Mouse (Mus musculus): ENCODE measurements around the gene Chrdl1. TPM values are rescaled to one million over a fixed set of nuclear protein-coding genes. Genes with fewer than 3 reads are reported as not detected.

Chrdl1 gene
- polyA plus RNA-seq, 1 experiment from 2014 or later, result 7.8 TPM

- no peak for DNase-seq (ENCODE audit: low spot score)
- no peaks in the 10 kb centered on the region for H3K4me1 ChIP-seq (ENCODE audit: control insufficient read depth, insufficient read depth, low read length)
- ATAC-seq (replicated peaks; ENCODE audit: insufficient number of reproducible peaks, low FRiP score, low TSS enrichment, low read depth), result no peak
- 29% methylated on average over 4 of the region's 4 CpGs for WGBS
- H3K9me3 ChIP-seq (replicated peaks; ENCODE audit: control insufficient read depth, low read length), result no peaks in the 10 kb centered on the region
- H3K9ac ChIP-seq (replicated peaks; ENCODE audit: low read length), result no peak overlapping the region
- H3K27me3 ChIP-seq (ENCODE audit: control insufficient read depth, insufficient read depth, low read length), result no peaks in the 10 kb centered on the region
- no peak overlapping the region for H3K4me3 ChIP-seq (ENCODE audit: low read depth, low read length)
- no peak overlapping the region for H3K27ac ChIP-seq (replicated peaks; ENCODE audit: low read depth, low read length)
- no peaks in the 10 kb centered on the region for H3K36me3 ChIP-seq (replicated peaks; ENCODE audit: control insufficient read depth, insufficient read depth, low read depth, low read length)
- no peak overlapping the region for H3K4me2 ChIP-seq (ENCODE audit: low read depth, low read length)
Observed at GRCm38 (mm10) chrX:143338156-143338555, 55.9 kb downstream of the Chrdl1 start.

- no peaks in the 10 kb centered on the region for H3K27me3 ChIP-seq (ENCODE audit: control insufficient read depth, insufficient read depth, low read length)
- no peaks in the 10 kb centered on the region for H3K36me3 ChIP-seq (replicated peaks; ENCODE audit: control insufficient read depth, insufficient read depth, low read depth, low read length)
- no peak overlapping the region for H3K4me2 ChIP-seq (ENCODE audit: low read depth, low read length)
- no peak overlapping the region for H3K4me3 ChIP-seq (ENCODE audit: low read depth, low read length)
- no peaks in the 10 kb centered on the region for H3K9me3 ChIP-seq (replicated peaks; ENCODE audit: control insufficient read depth, low read length)
- ATAC-seq (replicated peaks; ENCODE audit: insufficient number of reproducible peaks, low FRiP score, low TSS enrichment, low read depth) (no peak), DNase-seq (ENCODE audit: low spot score) (no peak)
- no peak overlapping the region for H3K27ac ChIP-seq (replicated peaks; ENCODE audit: low read depth, low read length)
- no peak overlapping the region for H3K9ac ChIP-seq (replicated peaks; ENCODE audit: low read length)
- H3K4me1 ChIP-seq (ENCODE audit: control insufficient read depth, insufficient read depth, low read length), result no peaks in the 10 kb centered on the region
- 31% methylated on average over 3 of the region's 3 CpGs for WGBS
Observed at GRCm38 (mm10) chrX:143337561-143337960, 56.5 kb downstream of the Chrdl1 start.

GRCm38 (mm10) chrX:143336661-143337060, 57.4 kb downstream of the Chrdl1 start:
- Histone ChIP-seq H3K4me3 (ENCODE audit: low read depth, low read length) (no peak overlapping the region), H3K36me3 (replicated peaks; ENCODE audit: control insufficient read depth, insufficient read depth, low read depth, low read length) (no peaks in the 10 kb centered on the region), H3K9ac (replicated peaks; ENCODE audit: low read length) (no peak overlapping the region), H3K27me3 (ENCODE audit: control insufficient read depth, insufficient read depth, low read length) (no peaks in the 10 kb centered on the region), H3K9me3 (replicated peaks; ENCODE audit: control insufficient read depth, low read length) (no peaks in the 10 kb centered on the region), H3K27ac (replicated peaks; ENCODE audit: low read depth, low read length) (no peak overlapping the region), H3K4me2 (ENCODE audit: low read depth, low read length) (no peak overlapping the region), H3K4me1 (ENCODE audit: control insufficient read depth, insufficient read depth, low read length) (no peaks in the 10 kb centered on the region)
- ATAC-seq (replicated peaks; ENCODE audit: insufficient number of reproducible peaks, low FRiP score, low TSS enrichment, low read depth) (no peak), DNase-seq (ENCODE audit: low spot score) (no peak)
- WGBS, result 85% methylated on average over 4 of the region's 4 CpGs

- no peaks in the 10 kb centered on the region for H3K36me3 ChIP-seq (replicated peaks; ENCODE audit: control insufficient read depth, insufficient read depth, low read depth, low read length)
- H3K4me1 ChIP-seq (ENCODE audit: control insufficient read depth, insufficient read depth, low read length), result no peaks in the 10 kb centered on the region
- no peaks in the 10 kb centered on the region for H3K27me3 ChIP-seq (ENCODE audit: control insufficient read depth, insufficient read depth, low read length)
- 58% methylated on average over 5 of the region's 5 CpGs for WGBS
- no peak overlapping the region for H3K4me3 ChIP-seq (ENCODE audit: low read depth, low read length)
- H3K9me3 ChIP-seq (replicated peaks; ENCODE audit: control insufficient read depth, low read length), result no peaks in the 10 kb centered on the region
- H3K4me2 ChIP-seq (ENCODE audit: low read depth, low read length), result no peak overlapping the region
- no peak overlapping the region for H3K27ac ChIP-seq (replicated peaks; ENCODE audit: low read depth, low read length)
- ATAC-seq (replicated peaks; ENCODE audit: insufficient number of reproducible peaks, low FRiP score, low TSS enrichment, low read depth), result no peak
- no peak for DNase-seq (ENCODE audit: low spot score)
- no peak overlapping the region for H3K9ac ChIP-seq (replicated peaks; ENCODE audit: low read length)
Observed at GRCm38 (mm10) chrX:143335846-143336245, 58.2 kb downstream of the Chrdl1 start.

GRCm38 (mm10) chrX:143313166-143313565, 80.9 kb downstream of the Chrdl1 start:
- H3K4me1 ChIP-seq (ENCODE audit: control insufficient read depth, insufficient read depth, low read length), result no peaks in the 10 kb centered on the region
- no peak for ATAC-seq (replicated peaks; ENCODE audit: insufficient number of reproducible peaks, low FRiP score, low TSS enrichment, low read depth)
- no peak overlapping the region for H3K4me2 ChIP-seq (ENCODE audit: low read depth, low read length)
- H3K9ac ChIP-seq (replicated peaks; ENCODE audit: low read length), result no peak overlapping the region
- H3K9me3 ChIP-seq (replicated peaks; ENCODE audit: control insufficient read depth, low read length), result no peaks in the 10 kb centered on the region
- no peak for DNase-seq (ENCODE audit: low spot score)
- H3K4me3 ChIP-seq (ENCODE audit: low read depth, low read length), result no peak overlapping the region
- H3K36me3 ChIP-seq (replicated peaks; ENCODE audit: control insufficient read depth, insufficient read depth, low read depth, low read length), result no peaks in the 10 kb centered on the region
- 81% methylated on average over 3 of the region's 3 CpGs for WGBS
- H3K27me3 ChIP-seq (ENCODE audit: control insufficient read depth, insufficient read depth, low read length), result no peaks in the 10 kb centered on the region
- no peak overlapping the region for H3K27ac ChIP-seq (replicated peaks; ENCODE audit: low read depth, low read length)

- H3K4me3 ChIP-seq (ENCODE audit: low read depth, low read length), result no peak overlapping the region
- no peaks in the 10 kb centered on the region for H3K27me3 ChIP-seq (ENCODE audit: control insufficient read depth, insufficient read depth, low read length)
- H3K9ac ChIP-seq (replicated peaks; ENCODE audit: low read length), result no peak overlapping the region
- H3K4me1 ChIP-seq (ENCODE audit: control insufficient read depth, insufficient read depth, low read length), result no peaks in the 10 kb centered on the region
- no peaks in the 10 kb centered on the region for H3K36me3 ChIP-seq (replicated peaks; ENCODE audit: control insufficient read depth, insufficient read depth, low read depth, low read length)
- 90% methylated on average over 2 of the region's 2 CpGs for WGBS
- H3K9me3 ChIP-seq (replicated peaks; ENCODE audit: control insufficient read depth, low read length), result no peaks in the 10 kb centered on the region
- no peak overlapping the region for H3K4me2 ChIP-seq (ENCODE audit: low read depth, low read length)
- no peak overlapping the region for H3K27ac ChIP-seq (replicated peaks; ENCODE audit: low read depth, low read length)
- no peak for DNase-seq (ENCODE audit: low spot score)
- no peak for ATAC-seq (replicated peaks; ENCODE audit: insufficient number of reproducible peaks, low FRiP score, low TSS enrichment, low read depth)
Observed at GRCm38 (mm10) chrX:143294726-143295125, 99.3 kb downstream of the Chrdl1 start.

GRCm38 (mm10) chrX:143275202-143275601, 118.9 kb downstream of the Chrdl1 start:
- Histone ChIP-seq H3K27me3 (ENCODE audit: control insufficient read depth, insufficient read depth, low read length) (no peaks in the 10 kb centered on the region), H3K4me1 (ENCODE audit: control insufficient read depth, insufficient read depth, low read length) (no peaks in the 10 kb centered on the region), H3K4me2 (ENCODE audit: low read depth, low read length) (no peak overlapping the region), H3K4me3 (ENCODE audit: low read depth, low read length) (no peak overlapping the region), H3K36me3 (replicated peaks; ENCODE audit: control insufficient read depth, insufficient read depth, low read depth, low read length) (no peaks in the 10 kb centered on the region), H3K27ac (replicated peaks; ENCODE audit: low read depth, low read length) (no peak overlapping the region), H3K9ac (replicated peaks; ENCODE audit: low read length) (no peak overlapping the region), H3K9me3 (replicated peaks; ENCODE audit: control insufficient read depth, low read length) (no peaks in the 10 kb centered on the region)
- WGBS, result 41% methylated on average over 5 of the region's 5 CpGs
- ATAC-seq (replicated peaks; ENCODE audit: insufficient number of reproducible peaks, low FRiP score, low TSS enrichment, low read depth) (no peak), DNase-seq (ENCODE audit: low spot score) (peak; percentile 21)

- DNase-seq (ENCODE audit: low spot score) (no peak), ATAC-seq (replicated peaks; ENCODE audit: insufficient number of reproducible peaks, low FRiP score, low TSS enrichment, low read depth) (no peak)
- H3K4me3 ChIP-seq (ENCODE audit: low read depth, low read length), result no peak overlapping the region
- H3K27ac ChIP-seq (replicated peaks; ENCODE audit: low read depth, low read length), result no peak overlapping the region
- H3K4me1 ChIP-seq (ENCODE audit: control insufficient read depth, insufficient read depth, low read length), result no peaks in the 10 kb centered on the region
- H3K9ac ChIP-seq (replicated peaks; ENCODE audit: low read length), result no peak overlapping the region
- H3K9me3 ChIP-seq (replicated peaks; ENCODE audit: control insufficient read depth, low read length), result no peaks in the 10 kb centered on the region
- H3K4me2 ChIP-seq (ENCODE audit: low read depth, low read length), result no peak overlapping the region
- H3K27me3 ChIP-seq (ENCODE audit: control insufficient read depth, insufficient read depth, low read length), result no peaks in the 10 kb centered on the region
- no peaks in the 10 kb centered on the region for H3K36me3 ChIP-seq (replicated peaks; ENCODE audit: control insufficient read depth, insufficient read depth, low read depth, low read length)
Observed at GRCm38 (mm10) chrX:143250709-143251108, 143.4 kb downstream of the Chrdl1 start.
